Mouse (Mus musculus) myocyte (in vitro differentiated cells): ENCODE measurements at regions not wholly inside any gene's neighbourhood (a gene's known extent, or its start where the extent isn't known, plus 50 kb on each side); places are given as distances from the start of the nearest gene placed in this dataset.
A peak's percentile ranks its signal among the peaks of the same experiment; 100 is the strongest.

Experiments
- H3K27me3 ChIP-seq: one replicate; pipeline ENCODE4 v1.6.1; 2011; ENCODE audit not compliant: control insufficient read depth, insufficient read depth, insufficient read length
- H3K36me3 ChIP-seq: one replicate; pipeline ENCODE4 v1.6.1; 2011; ENCODE audit not compliant: control insufficient read depth, insufficient read depth
- H3K4me2 ChIP-seq: one replicate; pipeline ENCODE4 v1.6.1; 2011; ENCODE audit warnings: low read depth, control low read depth
- H3K4me3 ChIP-seq: one replicate; pipeline ENCODE4 v1.5.1; 2011; ENCODE audit warnings: mild to moderate bottlenecking, control low read depth, moderate library complexity
- H3K79me2 ChIP-seq: one replicate; pipeline ENCODE4 v1.6.1; 2011; ENCODE audit not compliant: control insufficient read depth, insufficient read depth
- H3ac ChIP-seq: one replicate; pipeline ENCODE4 v1.6.1; 2011; ENCODE audit not compliant: control insufficient read depth, insufficient read length
- CEBPB ChIP-seq: IDR thresholded peaks from 2 replicates; pipeline ENCODE4 v1.6.1; 2011; ENCODE audit warnings: mild to moderate bottlenecking, moderate library complexity; ENCODE audit not compliant: poor library complexity, insufficient read depth, severe bottlenecking
- E2F4 ChIP-seq: IDR thresholded peaks from one replicate; pipeline ENCODE4 v1.6.1; 2011; ENCODE audit warnings: mild to moderate bottlenecking, control low read depth, moderate library complexity; ENCODE audit not compliant: insufficient read depth
- MAX ChIP-seq: IDR thresholded peaks from one replicate; pipeline ENCODE4 v1.6.1; 2011; ENCODE audit warnings: low read depth, mild to moderate bottlenecking, control low read depth
- MYOD1 ChIP-seq, 3 experiments: IDR thresholded peaks; one replicate each; pipeline ENCODE4 v1.6.1; 2011; ENCODE audit warnings: control low read depth in 2 of 3, low read depth in 2 of 3, mild to moderate bottlenecking in 2 of 3, moderate library complexity in 1 of 3; ENCODE audit not compliant: insufficient read length in 2 of 3, control insufficient read depth in 1 of 3
- MYOG ChIP-seq, 3 experiments: IDR thresholded peaks; one replicate each; pipeline ENCODE4 v1.6.1; 2011; ENCODE audit warnings: control low read depth in 2 of 3, low read depth in 2 of 3, mild to moderate bottlenecking in 2 of 3; ENCODE audit not compliant: insufficient read length in 2 of 3, control insufficient read depth in 1 of 3, insufficient read depth in 1 of 3
- POLR2A ChIP-seq: IDR thresholded peaks from one replicate; pipeline ENCODE4 v1.6.1; 2011; ENCODE audit warnings: low read depth, mild to moderate bottlenecking, control low read depth, moderate library complexity; ENCODE audit not compliant: insufficient read length
- POLR2AphosphoS2 ChIP-seq: IDR thresholded peaks from one replicate; pipeline ENCODE4 v1.6.1; 2011; ENCODE audit warnings: low read depth, control low read depth; ENCODE audit not compliant: insufficient read length
- REST ChIP-seq: IDR thresholded peaks from one replicate; pipeline ENCODE4 v1.6.1; 2011; ENCODE audit warnings: mild to moderate bottlenecking, control low read depth, moderate library complexity; ENCODE audit not compliant: insufficient read depth, insufficient read length
- SRF ChIP-seq: IDR thresholded peaks from one replicate; pipeline ENCODE4 v1.6.1; 2011; ENCODE audit warnings: low read depth; ENCODE audit not compliant: control insufficient read depth, insufficient read length
- TCF12 ChIP-seq: IDR thresholded peaks from one replicate; pipeline ENCODE4 v1.6.1; 2011; ENCODE audit warnings: mild to moderate bottlenecking, control low read depth; ENCODE audit not compliant: poor library complexity, insufficient read depth, severe bottlenecking
- TCF3 ChIP-seq: IDR thresholded peaks from one replicate; pipeline ENCODE4 v1.6.1; 2011; ENCODE audit warnings: low read depth, control low read depth; ENCODE audit not compliant: insufficient read length
- USF1 ChIP-seq: IDR thresholded peaks from one replicate; pipeline ENCODE4 v1.6.1; 2011; ENCODE audit warnings: low read depth, mild to moderate bottlenecking, control low read depth, moderate library complexity

DNA sequence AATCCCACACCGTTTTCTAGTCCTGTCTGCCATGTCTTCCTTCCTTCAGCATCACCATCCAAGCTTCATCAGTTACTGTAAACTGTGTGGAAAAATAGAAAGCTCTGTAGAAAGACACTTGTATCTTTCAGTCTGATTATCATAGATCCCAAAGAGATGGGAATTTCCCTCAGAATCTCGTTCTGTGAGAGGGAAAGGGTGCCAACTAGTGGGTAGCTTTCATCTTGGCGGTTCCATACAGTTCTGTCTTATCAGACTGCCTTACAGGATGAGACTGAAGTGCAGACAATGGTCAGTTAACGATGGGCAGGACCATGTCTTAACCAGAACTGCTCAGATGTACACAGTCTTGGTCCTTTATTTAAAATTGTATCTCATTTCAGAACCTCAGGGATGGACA is 243.9 kb downstream of the Gadd45g start:
- H3ac ChIP-seq = no peak overlapping the region
- no peak overlapping the region for H3K4me3 ChIP-seq
- H3K79me2 ChIP-seq = no peaks in the 10 kb centered on the region
- TF ChIP-seq POLR2AphosphoS2 = no peak
- no peak for TF ChIP-seq TCF12
- TF ChIP-seq POLR2A = no peak
- no peak for TF ChIP-seq MAX
- TF ChIP-seq E2F4 = no peak
- no peak for TF ChIP-seq USF1
- no peak overlapping the region for H3K4me2 ChIP-seq
- no peaks in the 10 kb centered on the region for H3K27me3 ChIP-seq
- no peaks in the 10 kb centered on the region for H3K36me3 ChIP-seq

DNA sequence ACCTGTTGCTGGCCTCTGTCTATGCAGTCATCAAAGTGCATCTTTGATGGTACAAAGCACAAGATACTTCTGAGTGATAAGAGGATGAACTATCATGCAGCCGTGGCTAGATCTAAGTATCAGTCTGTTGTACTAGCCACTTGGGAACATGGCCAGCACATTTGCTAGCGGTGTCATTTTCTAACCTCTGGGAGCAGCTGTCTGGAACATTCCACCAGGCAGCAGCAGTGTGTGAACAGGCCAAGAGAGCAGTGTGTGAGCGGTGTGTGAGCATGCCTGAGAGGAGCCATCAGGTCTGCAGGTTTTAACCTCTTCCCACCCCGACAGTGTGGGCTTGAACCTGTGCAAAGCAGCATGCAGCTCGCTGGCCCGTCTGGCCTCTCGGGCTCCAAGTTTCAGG is 248.3 kb downstream of the Gadd45g start:
- no peak overlapping the region for H3ac ChIP-seq
- H3K79me2 ChIP-seq = no peaks in the 10 kb centered on the region
- TF ChIP-seq E2F4 (no peak), SRF (no peak), MYOD1 (IDR thresholded peaks at IDR 0.05; ENCODE audit: control insufficient read depth in 1 of 3, insufficient read length in 2 of 3, low read depth in 2 of 3) (peak; percentile 50 to 78 (median 74)), TCF12 (peak; percentile 53), REST (no peak), MYOG (IDR thresholded peaks at IDR 0.05; ENCODE audit: control insufficient read depth in 1 of 3, insufficient read depth in 1 of 3, insufficient read length in 2 of 3, low read depth in 2 of 3) (peak; percentile 77 to 90 (median 81)), CEBPB (no peak), MAX (no peak), POLR2A (no peak), POLR2AphosphoS2 (no peak), USF1 (no peak), TCF3 (no peak)
- no peak overlapping the region for H3K4me3 ChIP-seq
- H3K27me3 ChIP-seq = no peaks in the 10 kb centered on the region
- H3K4me2 ChIP-seq = no peak overlapping the region
- H3K36me3 ChIP-seq = no peaks in the 10 kb centered on the region

DNA sequence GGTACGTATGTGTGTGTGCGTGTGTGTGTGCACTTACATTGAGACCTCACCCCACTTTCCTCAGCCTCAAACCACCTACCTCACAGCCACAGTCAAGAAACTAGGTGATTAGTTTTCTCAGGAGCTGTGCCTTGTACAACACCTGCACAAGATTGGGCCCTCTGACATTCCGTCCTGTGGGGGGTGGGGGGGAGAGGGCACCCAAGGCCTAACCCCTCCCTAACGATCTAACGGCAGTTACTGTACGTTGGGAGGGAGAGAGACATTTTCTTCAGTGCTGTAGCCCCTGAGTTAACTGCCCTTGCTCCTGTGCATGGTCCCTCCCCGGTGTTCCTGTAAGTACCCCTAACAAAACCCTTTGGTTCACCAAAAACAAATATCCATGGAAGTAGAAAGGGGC is 250.0 kb downstream of the Gadd45g start:
- Histone ChIP-seq H3ac (no peak overlapping the region), H3K36me3 (no peaks in the 10 kb centered on the region), H3K4me3 (no peak overlapping the region), H3K27me3 (no peaks in the 10 kb centered on the region), H3K4me2 (no peak overlapping the region), H3K79me2 (no peaks in the 10 kb centered on the region)
- TF ChIP-seq TCF3 = no peak
- TF ChIP-seq MYOD1 (IDR thresholded peaks at IDR 0.05; ENCODE audit: control insufficient read depth in 1 of 3, insufficient read length in 2 of 3, low read depth in 2 of 3) = no peak
- no peak for TF ChIP-seq POLR2A
- no peak for TF ChIP-seq REST
- no peak for TF ChIP-seq TCF12
- no peak for TF ChIP-seq MAX
- TF ChIP-seq USF1 = no peak
- no peak for TF ChIP-seq POLR2AphosphoS2
- TF ChIP-seq MYOG (IDR thresholded peaks at IDR 0.05; ENCODE audit: control insufficient read depth in 1 of 3, insufficient read depth in 1 of 3, insufficient read length in 2 of 3, low read depth in 2 of 3) = no peak
- TF ChIP-seq SRF = no peak
- no peak for TF ChIP-seq CEBPB
- no peak for TF ChIP-seq E2F4

DNA sequence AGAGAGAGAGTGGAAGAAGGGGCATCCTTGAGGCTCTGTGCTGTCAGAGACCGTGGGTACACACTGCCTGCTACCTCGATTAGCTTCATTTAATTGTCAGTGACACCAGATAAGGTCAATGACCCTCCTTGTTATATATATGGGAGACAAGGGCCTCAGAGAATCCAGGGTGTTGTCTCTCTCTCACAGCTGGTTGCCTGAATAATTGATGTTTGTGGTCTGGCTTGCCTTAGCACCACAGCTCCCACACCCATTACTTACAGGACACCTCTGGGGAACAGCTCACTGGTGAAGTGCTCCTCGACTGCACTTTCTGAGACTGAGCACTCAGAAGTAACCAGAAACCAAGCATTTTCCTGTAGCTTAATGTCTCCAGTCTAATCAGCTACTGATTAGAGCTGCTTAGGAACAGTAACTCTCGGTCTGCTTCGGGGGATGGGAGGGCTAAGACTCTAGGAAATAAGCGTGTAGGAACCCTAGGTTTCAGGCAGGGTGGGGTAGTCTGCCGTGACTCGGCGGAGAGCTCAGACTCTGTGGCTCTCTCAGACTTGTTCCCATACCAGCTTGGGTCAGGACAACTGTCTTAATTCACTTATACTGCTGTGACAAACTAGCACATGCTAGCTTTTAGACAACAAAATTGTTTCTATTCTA is 259.6 kb downstream of the Gadd45g start:
- Histone ChIP-seq H3K4me3 (no peak overlapping the region), H3ac (no peak overlapping the region), H3K4me2 (peak overlapping the region; percentile 66), H3K27me3 (no peaks in the 10 kb centered on the region), H3K36me3 (no peaks in the 10 kb centered on the region), H3K79me2 (no peaks in the 10 kb centered on the region)
- TF ChIP-seq TCF3 (peak; percentile 23), MYOD1 (IDR thresholded peaks at IDR 0.05; ENCODE audit: control insufficient read depth in 1 of 3, insufficient read length in 2 of 3, low read depth in 2 of 3) (peak in 2 of 3 experiments; percentile 40 to 58), MYOG (IDR thresholded peaks at IDR 0.05; ENCODE audit: control insufficient read depth in 1 of 3, insufficient read depth in 1 of 3, insufficient read length in 2 of 3, low read depth in 2 of 3) (peak in 1 of 3 experiments; percentile 6), MAX (no peak), REST (no peak), POLR2A (no peak), CEBPB (no peak), USF1 (no peak), TCF12 (no peak)

DNA sequence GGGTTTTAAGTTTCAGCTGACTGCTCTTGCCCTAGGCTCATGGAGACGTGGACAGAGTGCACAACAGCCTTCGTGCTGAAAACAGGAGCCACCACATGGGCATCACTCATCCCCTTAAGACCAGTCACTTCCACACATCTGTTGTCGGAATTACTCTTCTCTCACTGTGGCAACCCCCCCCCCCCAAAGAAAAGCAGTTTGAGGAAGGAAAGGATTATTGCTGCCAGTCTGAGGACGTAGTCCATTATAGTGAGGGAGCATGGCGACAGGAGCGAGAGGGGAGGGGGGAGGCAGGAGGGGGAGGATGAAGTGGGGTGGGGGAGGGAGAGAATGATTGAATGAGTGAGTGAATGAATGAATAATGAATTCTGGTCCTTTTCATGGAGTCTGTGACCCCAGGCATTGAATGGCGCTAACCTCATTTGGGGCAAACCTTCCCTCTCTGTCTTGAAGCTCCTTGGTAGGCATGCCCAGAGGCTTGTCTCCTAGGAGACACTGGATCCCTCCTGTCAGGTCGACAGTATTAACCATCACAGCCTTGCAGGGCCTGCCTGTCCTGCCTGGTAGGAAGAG is 262.0 kb downstream of the Gadd45g start:
- TF ChIP-seq CEBPB (no peak), E2F4 (no peak), POLR2A (no peak), TCF3 (no peak), POLR2AphosphoS2 (no peak), REST (no peak), SRF (no peak)
- Histone ChIP-seq H3ac (no peak overlapping the region), H3K4me2 (no peak overlapping the region), H3K36me3 (no peaks in the 10 kb centered on the region), H3K27me3 (no peaks in the 10 kb centered on the region), H3K79me2 (no peaks in the 10 kb centered on the region), H3K4me3 (no peak overlapping the region)
